Mouse (Mus musculus) heart, adult 18-20 months (tissue): ENCODE data around the gene Oxct1. TPM values are rescaled to one million over a fixed set of nuclear protein-coding genes. Genes with fewer than 3 reads are reported as not detected.

Experiments used
- DNase-seq, 2 experiments: peaks; one replicate each; pipeline ENCODE4 v3.0.0; 2021 to 2022; ENCODE audit warnings: mixed read lengths in 1 of 2
- total RNA-seq, 2 experiments: library from RNA; stranded (reverse); gene quantifications; 2 replicates each; pipeline ENCODE4 v1.2.3; 2021

Gene Oxct1
- total RNA-seq, 2 experiments from 2014 or later = 1,232 to 1,451 TPM

GRCm38 (mm10) chr15:4027671-4028410, 1.7 kb downstream of the Oxct1 start:
- DNase-seq = peak in 1 of 2 experiments; percentile 20

DNA sequence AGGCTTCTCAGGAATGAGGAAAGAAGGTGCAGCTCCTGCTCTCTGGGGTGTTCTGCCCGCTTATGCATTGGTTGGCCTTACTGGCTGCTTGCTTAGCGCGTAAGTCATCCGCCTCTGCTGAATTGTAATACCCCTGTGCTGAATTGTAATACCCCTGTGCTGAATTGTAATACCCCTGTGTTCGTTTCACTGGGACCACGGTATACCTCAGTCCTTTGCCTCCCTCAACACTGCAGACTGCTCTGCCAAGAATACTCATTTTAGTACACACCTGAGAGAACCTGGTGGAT, 2.2 kb downstream of the Oxct1 start:
- DNase-seq = peak in 1 of 2 experiments; percentile 31

DNA sequence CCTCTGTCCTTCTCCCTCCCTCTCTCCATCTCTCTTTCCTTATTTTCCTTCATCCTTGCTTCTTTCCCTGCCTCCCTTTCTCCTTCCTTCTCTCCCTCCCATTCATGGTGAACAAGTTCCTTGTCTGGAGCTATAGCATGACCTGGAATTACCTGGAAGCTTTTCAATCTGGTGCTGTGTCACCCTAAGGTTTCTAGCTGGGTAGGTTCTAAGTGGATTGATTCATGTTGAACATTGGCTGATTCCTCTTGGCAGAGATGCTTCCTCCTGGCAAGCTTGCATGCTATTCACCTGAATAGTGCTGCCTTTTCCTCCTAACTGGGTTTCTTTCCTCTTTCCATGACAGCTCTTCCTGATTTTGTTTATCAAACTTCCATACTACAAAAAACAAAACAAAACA, 2.8 kb downstream of the Oxct1 start:
- DNase-seq = peak in 1 of 2 experiments; percentile 9

GRCm38 (mm10) chr15:4033168-4034004, 7.2 kb downstream of the Oxct1 start:
- DNase-seq = peak in 1 of 2 experiments; percentile 19

DNA sequence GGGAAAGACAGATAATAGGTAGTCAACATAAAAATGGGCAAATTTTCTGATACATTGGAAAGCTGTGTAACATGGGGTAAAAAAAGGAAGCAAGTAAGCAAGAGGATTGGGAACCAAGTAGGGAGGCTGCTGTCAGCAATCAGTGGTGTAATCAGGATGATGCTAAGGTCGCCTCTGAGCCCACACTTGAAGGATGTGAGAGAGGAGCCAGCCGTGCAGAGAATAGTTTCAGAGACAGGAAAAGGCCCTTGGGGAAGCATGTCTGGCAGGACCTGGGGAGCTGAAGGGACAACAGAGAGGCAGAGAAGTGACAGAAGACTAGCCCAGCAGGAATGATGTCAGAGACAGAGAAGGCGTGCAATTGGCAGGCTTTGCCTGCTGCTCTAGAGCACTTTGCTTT, 16.2 kb downstream of the Oxct1 start:
- DNase-seq = no peak

DNA sequence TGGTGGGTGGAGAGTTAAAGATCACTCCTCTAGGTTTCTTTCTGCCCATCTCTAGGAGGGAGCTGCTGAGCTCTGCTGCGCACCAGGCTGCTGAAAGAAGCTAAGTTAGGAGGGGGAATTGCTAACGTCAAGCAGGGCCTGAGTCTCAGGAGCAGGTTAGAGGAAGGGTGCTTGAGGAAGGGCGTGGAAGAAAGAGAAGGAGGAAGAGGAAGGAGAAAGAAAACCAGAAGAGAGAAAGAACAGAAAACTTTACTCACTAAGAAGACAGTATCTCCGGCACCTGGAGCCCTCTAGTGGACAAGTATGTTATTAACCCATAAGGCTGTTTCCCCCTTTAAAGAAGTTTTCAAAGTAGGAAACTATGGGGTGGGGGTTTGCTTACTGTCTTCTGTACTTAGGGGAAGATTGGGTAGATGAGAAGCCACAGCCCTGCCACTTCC, 16.9 kb downstream of the Oxct1 start:
- DNase-seq = peak; percentile 30 to 62

GRCm38 (mm10) chr15:4056627-4057026, 30.4 kb downstream of the Oxct1 start:
- peak; percentile 41 to 53 for DNase-seq

GRCm38 (mm10) chr15:4063574-4063973, 37.4 kb downstream of the Oxct1 start:
- no peak for DNase-seq

DNA sequence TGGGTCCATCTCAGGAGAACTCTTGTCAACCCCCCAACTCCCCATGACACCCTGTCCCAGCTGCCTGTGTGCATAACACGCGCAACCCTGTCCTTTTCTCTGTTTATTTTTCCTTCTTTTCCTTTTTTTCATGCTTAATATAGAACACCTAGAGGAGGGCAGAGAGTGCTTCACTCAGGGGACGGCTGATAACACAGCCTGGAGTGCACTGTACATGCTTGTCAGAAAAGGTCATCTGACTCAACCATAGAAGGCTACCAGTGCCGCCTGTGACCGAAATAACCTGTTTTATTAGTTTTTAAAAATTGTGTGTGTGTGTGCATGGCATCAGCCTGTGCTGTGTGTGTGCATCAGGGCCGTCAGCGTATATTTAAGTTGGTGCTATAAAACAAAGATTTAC, 37.8 kb downstream of the Oxct1 start:
- no peak for DNase-seq

DNA sequence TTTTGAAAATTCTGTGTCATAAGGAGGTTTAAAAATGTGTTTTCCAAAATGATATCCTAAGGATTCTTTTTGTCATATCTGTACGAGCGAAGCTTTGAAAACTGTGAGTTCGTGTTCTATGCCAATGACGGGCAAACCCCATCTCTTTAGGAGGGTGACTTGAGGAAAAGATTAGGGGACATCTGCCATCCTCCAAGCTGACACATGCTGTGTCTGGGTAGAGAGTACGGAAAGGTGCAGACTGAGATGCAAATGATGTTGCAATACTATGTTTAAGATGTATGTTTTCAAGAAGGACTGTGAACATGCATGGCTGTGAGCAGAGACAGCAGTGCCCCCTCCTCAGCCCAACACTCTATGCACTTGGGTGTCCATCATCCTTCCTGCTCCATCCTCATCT, 38.5 kb downstream of the Oxct1 start:
- no peak for DNase-seq

- no peak for DNase-seq
Measured at GRCm38 (mm10) chr15:4067273-4067990, 41.2 kb downstream of the Oxct1 start.

DNA sequence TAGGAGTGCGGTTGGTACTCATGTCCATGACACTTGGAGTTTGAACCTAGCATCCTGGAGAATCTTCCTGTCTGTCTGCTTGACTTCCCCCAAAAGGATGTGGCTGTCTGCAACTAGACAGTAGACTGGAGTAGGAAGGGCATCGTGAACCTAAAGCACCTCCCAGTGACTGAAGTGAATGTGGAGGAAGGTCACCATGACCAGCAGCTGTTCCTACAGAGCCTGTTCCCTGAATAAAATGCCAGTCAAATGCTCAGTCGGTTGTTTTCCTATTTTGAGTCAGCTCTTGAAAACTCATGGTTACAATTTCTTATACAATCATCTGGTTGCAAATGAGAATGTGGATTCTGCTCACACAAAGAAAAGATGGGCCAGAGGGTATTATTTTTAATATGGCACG, 51.8 kb downstream of the Oxct1 start:
- DNase-seq = no peak

DNA sequence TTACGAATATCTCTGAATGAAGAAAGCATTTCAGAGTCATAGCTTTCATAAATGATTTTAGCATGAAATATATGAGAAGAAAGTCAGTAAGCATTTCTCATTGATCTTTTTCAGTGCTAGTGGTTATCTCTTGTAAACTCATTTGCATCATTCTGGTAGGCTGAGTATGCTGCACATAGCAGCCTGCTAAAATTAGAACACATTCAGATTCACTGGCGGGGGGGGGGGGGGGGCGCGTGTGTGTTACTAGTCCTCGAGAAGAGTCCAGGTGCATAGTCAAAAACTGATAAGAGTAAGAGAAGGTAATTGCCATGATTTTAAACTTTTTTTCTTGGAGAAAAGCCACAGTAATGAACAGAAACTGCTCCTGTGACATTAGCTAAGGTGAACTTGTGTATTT, 52.6 kb downstream of the Oxct1 start:
- DNase-seq = no peak

GRCm38 (mm10) chr15:4079425-4080189, 53.4 kb downstream of the Oxct1 start:
- DNase-seq = peak in 1 of 2 experiments; percentile 21

GRCm38 (mm10) chr15:4085600-4086384, 59.6 kb downstream of the Oxct1 start:
- no peak for DNase-seq

DNA sequence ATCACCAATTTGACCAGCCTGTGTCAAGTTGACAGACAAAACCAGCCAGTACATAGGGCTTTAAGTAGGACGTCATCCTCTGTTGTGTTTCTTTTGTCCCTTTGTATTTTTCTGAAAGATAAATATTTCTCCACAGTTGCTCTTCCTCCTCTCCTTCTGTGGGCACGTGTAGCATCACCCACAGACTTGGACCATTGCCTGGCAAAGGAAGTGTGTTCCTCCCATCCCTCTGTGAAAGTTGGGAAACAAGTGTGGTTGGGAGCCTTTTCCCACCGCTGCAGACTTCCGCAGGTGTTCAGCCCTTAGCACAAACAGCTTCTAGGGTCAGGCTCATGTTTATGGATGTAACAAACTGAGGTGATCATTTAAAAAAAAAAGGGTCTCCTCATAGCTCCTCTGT, 61.3 kb downstream of the Oxct1 start:
- no peak for DNase-seq

- no peak for DNase-seq
Measured at GRCm38 (mm10) chr15:4087914-4088313, 61.7 kb downstream of the Oxct1 start.

DNA sequence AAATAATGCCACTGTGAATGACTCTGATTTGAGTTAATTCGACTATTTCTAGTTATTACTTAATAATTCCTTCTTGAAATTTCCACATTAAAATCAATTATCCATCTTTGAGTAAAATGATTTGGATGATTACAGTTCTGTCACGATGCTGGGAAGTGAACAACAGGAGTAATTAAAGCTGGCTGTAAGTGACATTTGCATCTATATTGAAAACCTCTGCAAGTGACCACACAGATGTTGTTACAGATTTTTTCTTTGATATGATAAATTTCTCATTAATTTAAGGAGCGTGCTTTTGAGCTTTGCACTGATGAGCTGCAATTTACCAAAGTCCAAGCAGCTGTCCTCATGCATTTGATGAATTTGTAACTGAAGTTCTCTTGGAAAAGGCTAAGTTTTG, 64.4 kb downstream of the Oxct1 start:
- no peak for DNase-seq

DNA sequence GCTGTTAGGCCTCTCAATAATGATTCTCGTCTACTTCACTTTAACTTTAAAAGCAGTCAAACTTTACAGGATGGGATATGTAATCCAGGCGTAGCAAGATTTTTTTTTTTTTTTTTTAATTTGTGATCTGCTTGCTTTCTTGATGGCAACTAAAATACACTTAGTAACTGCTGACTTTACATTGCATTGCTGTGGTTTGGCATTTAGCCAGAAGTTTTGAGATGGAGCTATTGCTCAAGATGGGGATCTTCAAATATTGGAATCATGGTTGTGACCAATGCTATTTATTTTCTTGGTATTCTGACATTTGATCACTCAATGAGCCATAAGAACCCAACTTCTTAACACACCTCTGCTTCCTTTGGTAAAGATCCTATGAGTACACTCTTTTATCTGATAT, 66.4 kb downstream of the Oxct1 start:
- no peak for DNase-seq

GRCm38 (mm10) chr15:4100341-4100921, 74.2 kb downstream of the Oxct1 start:
- no peak for DNase-seq

GRCm38 (mm10) chr15:4101025-4101424, 74.8 kb downstream of the Oxct1 start:
- DNase-seq = no peak
